10 mouse cellular contexts compared by ENCODE assay signal in the genomic region with DNA sequence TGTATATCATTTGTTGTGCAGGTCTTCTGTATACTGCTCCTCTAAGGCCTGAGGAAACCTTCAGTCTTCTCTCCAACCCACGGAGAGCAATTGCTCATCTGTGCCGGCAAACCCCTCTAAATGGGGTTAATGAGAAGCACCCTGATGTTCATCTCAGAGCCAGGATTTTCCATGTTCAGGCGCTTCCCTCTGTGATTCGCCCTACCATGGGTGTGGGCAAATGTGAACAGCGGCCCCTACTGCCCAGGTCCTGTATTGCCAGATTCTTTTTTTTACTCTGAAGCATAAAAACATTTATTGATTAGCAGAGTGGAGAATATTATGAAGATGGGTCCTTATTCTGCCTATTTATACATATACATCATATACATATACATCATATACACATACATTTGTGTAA.
DNase-seq lines count a peak whose midpoint lies in the region; ATAC-seq and TF ChIP-seq lines count a peak whose summit lies in the region.
"Had no signal": no experiment of that assay in that cellular context is flagged by ENCODE, and none has a peak within 500 bp of the region (broad histone marks: within the 10 kb centered on the region; RNA-seq: fewer than 3 reads in every experiment).

No protein-coding gene starts in this region.

- 0 out of 2 replicates have a peak, but pooled peaks have one; percentile 52 for ATAC-seq in midbrain, embryonic 11.5 days (ENCODE audit: low FRiP score)
- no peak for ATAC-seq in midbrain, embryonic 15.5 days (replicated peaks)
- peak; percentile 67 for ATAC-seq in forebrain, embryonic 13.5 days

- WGBS in midbrain, embryonic 11.5 days = 31% methylated on average over 5 of the region's 5 CpGs
- 36% methylated on average over 5 of the region's 5 CpGs for WGBS in midbrain, embryonic 15.5 days
- WGBS in forebrain, embryonic 13.5 days = 23% methylated on average over 5 of the region's 5 CpGs
- WGBS in olfactory bulb, adult 2 months = 42% methylated on average over 5 of the region's 5 CpGs

- DNase-seq in adrenal gland, adult (ENCODE audit: inconsistent age in 2 of 2, low spot score in 1 of 2) = peak; percentile 40 to 86
- DNase-seq in adrenal gland, postnatal 4 days (ENCODE audit: low spot score in 2 of 2) = no peak
- DNase-seq in midbrain, embryonic 11.5 days (ENCODE audit: low spot score, missing footprints) = peak; percentile 92
- DNase-seq in c-Kit-positive CD71-negative TER-119-negative erythroid progenitor cells, embryonic 14.5 days (ENCODE audit: low read depth) = peak; percentile 4
- DNase-seq in left cerebral cortex, adult 11 months (ENCODE audit: low spot score) = peak; percentile 38

- no peak overlapping the region for H3K4me2 ChIP-seq in midbrain, embryonic 11.5 days
- H3K4me2 ChIP-seq in midbrain, embryonic 15.5 days = no peak overlapping the region
- H3K4me2 ChIP-seq in forebrain, embryonic 13.5 days = no peak overlapping the region
- H3K4me2 ChIP-seq: heart, embryonic 13.5 days had no signal

- no peak overlapping the region for H3K27ac ChIP-seq in midbrain, embryonic 11.5 days (ENCODE audit: low read depth, low read length)
- H3K27ac ChIP-seq in midbrain, embryonic 15.5 days = no peak overlapping the region
- no peak overlapping the region for H3K27ac ChIP-seq in forebrain, embryonic 13.5 days
- no peak overlapping the region for H3K27ac ChIP-seq in olfactory bulb, adult 2 months (ENCODE audit: insufficient read depth, low read depth, low read length)
- H3K27ac ChIP-seq: heart, embryonic 13.5 days had no signal

- H3K27me3 ChIP-seq in midbrain, embryonic 11.5 days (ENCODE audit: control insufficient read depth, insufficient read depth, low read length) = no peaks in the 10 kb centered on the region
- no peaks in the 10 kb centered on the region for H3K27me3 ChIP-seq in midbrain, embryonic 15.5 days (replicated peaks)
- no peaks in the 10 kb centered on the region for H3K27me3 ChIP-seq in forebrain, embryonic 13.5 days
- H3K27me3 ChIP-seq: heart, embryonic 13.5 days had no signal

- H3K36me3 ChIP-seq in midbrain, embryonic 11.5 days (ENCODE audit: control insufficient read depth, insufficient read depth, low read length) = no peaks in the 10 kb centered on the region
- no peaks in the 10 kb centered on the region for H3K36me3 ChIP-seq in midbrain, embryonic 15.5 days (replicated peaks)
- no peaks in the 10 kb centered on the region for H3K36me3 ChIP-seq in forebrain, embryonic 13.5 days (ENCODE audit: poor library complexity, severe bottlenecking)
- H3K36me3 ChIP-seq: heart, embryonic 13.5 days had no signal

- TF ChIP-seq CTCF in olfactory bulb, adult 2 months (IDR thresholded peaks at IDR 0.05; ENCODE audit: insufficient read depth, low read depth, low read length) = 0 out of 2 replicates have a peak, but pooled peaks have one; percentile 37

- H3K4me3 ChIP-seq in midbrain, embryonic 11.5 days (ENCODE audit: low read depth, low read length) = no peak overlapping the region
- no peak overlapping the region for H3K4me3 ChIP-seq in midbrain, embryonic 15.5 days
- no peak overlapping the region for H3K4me3 ChIP-seq in forebrain, embryonic 13.5 days
- H3K4me3 ChIP-seq in olfactory bulb, adult 2 months (ENCODE audit: insufficient read depth, low read depth, low read length) = no peak overlapping the region
- H3K4me3 ChIP-seq: heart, embryonic 13.5 days; megakaryocyte, embryonic 14.5 days had no signal

- H3K9ac ChIP-seq in midbrain, embryonic 11.5 days (ENCODE audit: low read length) = no peak overlapping the region
- no peak overlapping the region for H3K9ac ChIP-seq in midbrain, embryonic 15.5 days
- H3K9ac ChIP-seq in forebrain, embryonic 13.5 days = no peak overlapping the region
- H3K9ac ChIP-seq: heart, embryonic 13.5 days had no signal

- no peaks in the 10 kb centered on the region for H3K9me3 ChIP-seq in midbrain, embryonic 11.5 days (ENCODE audit: control insufficient read depth, low read length)
- no peaks in the 10 kb centered on the region for H3K9me3 ChIP-seq in midbrain, embryonic 15.5 days
- H3K9me3 ChIP-seq in forebrain, embryonic 13.5 days (replicated peaks) = no peaks in the 10 kb centered on the region
- H3K9me3 ChIP-seq: heart, embryonic 13.5 days; megakaryocyte, embryonic 14.5 days had no signal

- H3K4me1 ChIP-seq in midbrain, embryonic 11.5 days (ENCODE audit: control insufficient read depth, insufficient read depth, low read length) = no peaks in the 10 kb centered on the region
- H3K4me1 ChIP-seq in midbrain, embryonic 15.5 days = peaks cover 5% of the 10 kb centered on the region; the same call in 1 of the 2 replicates
- no peaks in the 10 kb centered on the region for H3K4me1 ChIP-seq in forebrain, embryonic 13.5 days
- H3K4me1 ChIP-seq in olfactory bulb, adult 2 months (ENCODE audit: control insufficient read depth, insufficient read depth, low read length) = no peaks in the 10 kb centered on the region
- H3K4me1 ChIP-seq: heart, embryonic 13.5 days; megakaryocyte, embryonic 14.5 days had no signal

- no peak for TF ChIP-seq POLR2A in olfactory bulb, adult 2 months (IDR thresholded peaks at IDR 0.05; ENCODE audit: insufficient read depth, low read depth, low read length)

Comparison
In these comparisons a context has a peak if more than half of its experiments do, and no peak if none do; other contexts are left out.
1. DNase-seq: peak in adrenal gland, adult (2 of 2), midbrain, embryonic 11.5 days (single experiment), c-Kit-positive CD71-negative TER-119-negative erythroid progenitor cells, embryonic 14.5 days (single experiment) and left cerebral cortex, adult 11 months (single experiment); none in adrenal gland, postnatal 4 days (0 of 2).